Mouse (Mus musculus) hindbrain, postnatal 0 days (tissue): ENCODE measurements around the gene Snx9. TPM values are rescaled to one million over a fixed set of nuclear protein-coding genes. Genes with fewer than 3 reads are reported as not detected.

Experiments used
- ATAC-seq: fragments of 200-750 bp; cut with Nextera tagmentation; 2 replicates; pipeline ENCODE4 v1.8.0; 2017; ENCODE audit warnings: mild to moderate bottlenecking, moderate TSS enrichment, moderate library complexity
- DNase-seq: peaks from one replicate; pipeline ENCODE4 v3.0.0-alpha.2; 2015; ENCODE audit warnings: low spot score
- H3K27ac ChIP-seq: fragments of 300-500 bp; sonication (generic); 2 replicates; pipeline ENCODE4 v1.5.1; 2014; ENCODE audit warnings: mild to moderate bottlenecking
- H3K27me3 ChIP-seq: fragments of 300-500 bp; sonication (generic); 2 replicates; pipeline ENCODE4 v1.6.1; 2014; ENCODE audit warnings: low read length, mixed read lengths; ENCODE audit not compliant: insufficient read depth
- H3K36me3 ChIP-seq: fragments of 300-500 bp; sonication (generic); 2 replicates; pipeline ENCODE4 v1.6.1; 2014; ENCODE audit warnings: low read length, mixed read lengths; ENCODE audit not compliant: insufficient read depth
- H3K4me1 ChIP-seq: fragments of 300-500 bp; sonication (generic); 2 replicates; pipeline ENCODE4 v1.6.1; 2014; ENCODE audit warnings: antibody characterized with exemption, low read length, mixed read lengths; ENCODE audit not compliant: insufficient read depth
- H3K4me2 ChIP-seq: fragments of 300-500 bp; sonication (generic); 2 replicates; pipeline ENCODE4 v1.6.1; 2014; ENCODE audit warnings: low read depth, mild to moderate bottlenecking, low read length, moderate library complexity, mixed read lengths
- H3K4me3 ChIP-seq: fragments of 300-500 bp; sonication (generic); 2 replicates; pipeline ENCODE4 v1.5.1; 2014; ENCODE audit warnings: low read length
- H3K9ac ChIP-seq: fragments of 300-500 bp; sonication (generic); replicated peaks from 2 replicates; pipeline ENCODE4 v1.6.1; 2014; ENCODE audit warnings: mild to moderate bottlenecking, low read length, moderate library complexity, mixed read lengths
- H3K9me3 ChIP-seq: fragments of 300-500 bp; sonication (generic); 2 replicates; pipeline ENCODE4 v1.6.1; 2016; ENCODE audit warnings: low read length, mixed read lengths
- CTCF ChIP-seq: IDR thresholded peaks from 2 replicates; pipeline ENCODE4 v1.5.1; 2016; ENCODE audit warnings: antibody characterized with exemption, control low read depth, low read depth
- WGBS: fragments of 180-500 bp; shearing (Covaris S2); extraction: QIAGEN DNeasy Blood & Tissue Kit; methylation state at CpG from one replicate; pipeline ENCODE4 v1.1.7; 2014; 5-methylcytosine and 5-hydroxymethylcytosine counted together
- polyA plus RNA-seq: library from polyadenylated mRNA; unstranded; fragments of >200 nt; fragmentation: Nextera tagmentation; extraction: Ambion mirVana; gene quantifications from 2 replicates; pipeline ENCODE4 v1.2.1, GENCODE M21; 2015
- total RNA-seq: library from RNA; depleted of rRNA; stranded (reverse); fragments of >200 nt; gene quantifications from 2 replicates; pipeline ENCODE4 v1.2.3, GENCODE M21; 2014

Gene Snx9
- total and polyA plus RNA-seq, 2 experiments from 2014 or later, result 7.0 to 12.5 TPM

- no peak overlapping the region for H3K9ac ChIP-seq
- H3K4me2 ChIP-seq, result no peak overlapping the region
- WGBS, result 52% methylated on average over 3 of the region's 3 CpGs
- no peak overlapping the region for H3K4me3 ChIP-seq
- no peak for TF ChIP-seq CTCF
- no peaks in the 10 kb centered on the region for H3K4me1 ChIP-seq
- DNase-seq (no peak), ATAC-seq (no peak)
- no peaks in the 10 kb centered on the region for H3K36me3 ChIP-seq
- no peak overlapping the region for H3K27ac ChIP-seq
- H3K9me3 ChIP-seq, result no peaks in the 10 kb centered on the region
- H3K27me3 ChIP-seq, result no peaks in the 10 kb centered on the region
Measured at GRCm38 (mm10) chr17:5957097-5957496, 116.0 kb downstream of the Snx9 start.

DNA sequence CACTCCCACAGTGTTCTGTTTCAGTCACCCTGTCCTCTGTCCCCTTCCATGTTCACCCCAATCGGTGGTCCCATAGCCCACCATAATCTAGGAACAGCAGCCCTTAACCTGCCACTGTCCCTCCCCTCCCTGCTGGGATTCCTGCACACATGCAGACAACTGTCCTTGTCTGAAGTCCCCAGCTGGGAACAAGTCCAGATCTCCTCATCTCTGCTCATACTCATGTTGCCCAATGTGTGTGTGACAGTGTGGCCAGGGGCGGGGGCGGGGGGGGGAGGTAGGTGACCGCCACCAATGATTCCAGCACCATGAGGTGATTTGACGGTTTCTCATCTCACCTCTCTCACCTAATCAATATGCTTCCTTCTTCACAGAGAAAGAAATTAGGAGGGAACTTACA is 117.1 kb downstream of the Snx9 start:
- no peaks in the 10 kb centered on the region for H3K36me3 ChIP-seq
- TF ChIP-seq CTCF, result no peak
- H3K4me2 ChIP-seq, result no peak overlapping the region
- H3K27ac ChIP-seq, result no peak overlapping the region
- ATAC-seq (no peak), DNase-seq (no peak)
- H3K4me3 ChIP-seq, result no peak overlapping the region
- no peaks in the 10 kb centered on the region for H3K9me3 ChIP-seq
- no peaks in the 10 kb centered on the region for H3K4me1 ChIP-seq
- 94% methylated on average over 5 of the region's 5 CpGs for WGBS
- no peak overlapping the region for H3K9ac ChIP-seq
- no peaks in the 10 kb centered on the region for H3K27me3 ChIP-seq

- TF ChIP-seq CTCF, result no peak
- no peaks in the 10 kb centered on the region for H3K27me3 ChIP-seq
- H3K9me3 ChIP-seq, result no peaks in the 10 kb centered on the region
- H3K4me2 ChIP-seq, result no peak overlapping the region
- no peaks in the 10 kb centered on the region for H3K36me3 ChIP-seq
- ATAC-seq (no peak), DNase-seq (no peak)
- H3K4me3 ChIP-seq, result no peak overlapping the region
- 82% methylated on average over 10 of the region's 10 CpGs for WGBS
- no peaks in the 10 kb centered on the region for H3K4me1 ChIP-seq
- H3K9ac ChIP-seq, result no peak overlapping the region
- no peak overlapping the region for H3K27ac ChIP-seq
Measured at GRCm38 (mm10) chr17:5958636-5959035, 117.5 kb downstream of the Snx9 start.

- Histone ChIP-seq H3K27ac (no peak overlapping the region), H3K4me2 (no peak overlapping the region), H3K4me3 (no peak overlapping the region), H3K27me3 (no peaks in the 10 kb centered on the region), H3K4me1 (no peaks in the 10 kb centered on the region), H3K9me3 (no peaks in the 10 kb centered on the region), H3K36me3 (no peaks in the 10 kb centered on the region), H3K9ac (no peak overlapping the region)
- ATAC-seq (no peak), DNase-seq (no peak)
- 80% methylated on average over 7 of the region's 7 CpGs for WGBS
- TF ChIP-seq CTCF, result no peak
Measured at GRCm38 (mm10) chr17:5959096-5959495, 118.0 kb downstream of the Snx9 start.

- Histone ChIP-seq H3K4me1 (no peaks in the 10 kb centered on the region), H3K4me3 (no peak overlapping the region), H3K9me3 (no peaks in the 10 kb centered on the region), H3K27me3 (no peaks in the 10 kb centered on the region), H3K36me3 (no peaks in the 10 kb centered on the region), H3K27ac (no peak overlapping the region), H3K9ac (no peak overlapping the region), H3K4me2 (no peak overlapping the region)
- no peak for TF ChIP-seq CTCF
- WGBS, result 60% methylated on average over 9 of the region's 9 CpGs
- DNase-seq (no peak), ATAC-seq (no peak)
Measured at GRCm38 (mm10) chr17:5959802-5960201, 118.7 kb downstream of the Snx9 start.

DNA sequence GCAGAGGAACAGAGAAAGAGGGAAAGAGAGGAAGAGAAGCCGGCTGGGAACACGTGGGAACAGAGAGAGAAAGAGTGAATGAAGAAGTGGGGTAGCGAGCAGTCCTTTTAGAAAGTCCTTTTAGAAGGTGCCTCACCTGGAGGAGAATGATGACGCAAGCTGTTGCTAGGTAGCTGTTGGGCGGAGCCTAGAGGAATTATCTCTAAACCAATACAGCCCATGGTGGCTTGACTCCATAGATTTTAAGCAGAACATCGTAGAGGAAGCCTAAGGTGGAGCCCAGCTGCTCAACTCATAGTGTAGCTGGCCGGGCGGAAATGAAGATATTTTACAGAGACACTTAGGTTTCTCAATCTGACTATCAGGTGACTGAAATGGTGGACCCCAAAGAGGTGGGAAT is 122.6 kb downstream of the Snx9 start:
- no peaks in the 10 kb centered on the region for H3K27me3 ChIP-seq
- H3K4me2 ChIP-seq, result no peak overlapping the region
- no peaks in the 10 kb centered on the region for H3K4me1 ChIP-seq
- H3K27ac ChIP-seq, result no peak overlapping the region
- WGBS, result 95% methylated on average over 8 of the region's 8 CpGs
- TF ChIP-seq CTCF, result no peak
- no peak overlapping the region for H3K4me3 ChIP-seq
- H3K9me3 ChIP-seq, result no peaks in the 10 kb centered on the region
- no peak for DNase-seq
- H3K9ac ChIP-seq, result no peak overlapping the region
- no peak for ATAC-seq
- H3K36me3 ChIP-seq, result no peaks in the 10 kb centered on the region

DNA sequence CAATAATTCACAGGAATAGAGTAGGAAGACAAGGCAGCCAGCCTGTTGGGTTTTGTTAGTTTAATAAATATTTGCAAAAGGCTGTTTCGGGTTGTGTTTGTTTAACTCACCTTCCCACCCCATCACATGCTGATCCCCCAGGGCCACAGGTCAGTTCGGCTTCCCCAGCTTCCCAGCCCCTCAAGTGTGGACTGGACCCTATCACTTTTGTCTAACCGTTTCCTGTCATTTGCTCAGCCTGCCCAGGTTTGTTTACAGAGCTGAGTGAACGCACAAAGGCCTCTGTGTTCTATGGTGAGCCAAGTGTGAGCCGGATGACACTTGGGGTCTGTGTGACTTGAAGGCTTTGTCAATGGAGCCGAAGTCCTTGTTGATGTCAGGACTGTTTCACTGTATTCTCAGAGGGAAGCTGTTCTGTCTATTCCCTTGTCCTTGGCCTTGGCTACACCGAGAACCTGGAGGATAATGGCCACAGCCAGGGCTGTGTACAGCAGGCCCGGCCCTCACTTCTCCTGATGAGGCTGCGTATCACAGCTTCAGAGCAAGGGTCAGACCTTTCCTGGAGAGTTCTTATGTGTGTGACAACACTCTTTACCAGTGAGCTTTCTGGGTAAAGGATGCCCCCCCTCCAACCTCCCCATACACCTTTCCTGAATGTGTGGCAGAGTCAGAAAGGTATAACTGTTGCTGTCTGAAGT is 124.1 kb downstream of the Snx9 start:
- no peak overlapping the region for H3K4me2 ChIP-seq
- DNase-seq, result no peak
- no peaks in the 10 kb centered on the region for H3K27me3 ChIP-seq
- H3K9ac ChIP-seq, result no peak overlapping the region
- no peaks in the 10 kb centered on the region; the same call in 1 of the 2 replicates for H3K4me1 ChIP-seq
- WGBS, result 58% methylated on average over 9 of the region's 9 CpGs
- ATAC-seq, result no peak
- H3K36me3 ChIP-seq, result no peaks in the 10 kb centered on the region
- no peak overlapping the region for H3K4me3 ChIP-seq
- H3K27ac ChIP-seq, result no peak overlapping the region
- no peak for TF ChIP-seq CTCF
- H3K9me3 ChIP-seq, result no peaks in the 10 kb centered on the region
